Comparison of ENCODE assay signal across 15 mouse cellular contexts in genomic region chr15:96963735-96964134, GRCm38 (mm10).
A peak's percentile ranks its signal among the peaks of the same experiment; 100 is the strongest.
DNase-seq lines count a peak whose midpoint lies in the region; ATAC-seq and TF ChIP-seq lines count a peak whose summit lies in the region.
"Had no signal": no experiment of that assay in that cellular context is flagged by ENCODE, and none has a peak within 500 bp of the region (broad histone marks: within the 10 kb centered on the region; RNA-seq: fewer than 3 reads in every experiment).

No protein-coding gene starts in this region.

- ATAC-seq in hindbrain, embryonic 14.5 days (ENCODE audit: low FRiP score) = no peak
- no peak for ATAC-seq in hindbrain, postnatal 0 days
- ATAC-seq: activated CD4-positive, CD25-positive, alpha-beta regulatory T cell, adult 4 months; forebrain, embryonic 14.5 days had no signal

- H3K27ac ChIP-seq in gastrocnemius, adult 2 months = 0 out of 2 replicates have a peak overlapping the region, but pooled peaks have one; percentile 28
- H3K27ac ChIP-seq in hindbrain, embryonic 14.5 days = no peak overlapping the region
- no peak overlapping the region for H3K27ac ChIP-seq in hindbrain, postnatal 0 days
- peak overlapping the region; percentile 62 for H3K27ac ChIP-seq in embryonic facial prominence, embryonic 10.5 days (replicated peaks)
- H3K27ac ChIP-seq: hindbrain, embryonic 13.5 days had no signal

- 71% methylated on average over 10 of the region's 10 CpGs for WGBS in hindbrain, embryonic 14.5 days
- WGBS in hindbrain, postnatal 0 days = 66% methylated on average over 10 of the region's 10 CpGs
- WGBS in embryonic facial prominence, embryonic 10.5 days = 48% methylated on average over 10 of the region's 10 CpGs

- H3K4me3 ChIP-seq in gastrocnemius, adult 2 months = peak overlapping the region; percentile 56
- H3K4me3 ChIP-seq in hindbrain, embryonic 14.5 days (replicated peaks; ENCODE audit: low read length) = no peak overlapping the region
- H3K4me3 ChIP-seq in hindbrain, postnatal 0 days (ENCODE audit: low read length) = no peak overlapping the region
- no peak overlapping the region; the same call in 1 of the 2 replicates for H3K4me3 ChIP-seq in embryonic facial prominence, embryonic 10.5 days
- H3K4me3 ChIP-seq: hindbrain, embryonic 13.5 days had no signal

- H3K4me1 ChIP-seq in hindbrain, embryonic 14.5 days (replicated peaks; ENCODE audit: control insufficient read depth, insufficient read depth, low read length) = no peaks in the 10 kb centered on the region; the same call in 1 of the 2 replicates
- no peaks in the 10 kb centered on the region for H3K4me1 ChIP-seq in hindbrain, postnatal 0 days (ENCODE audit: insufficient read depth, low read length)
- H3K4me1 ChIP-seq in embryonic facial prominence, embryonic 10.5 days = peaks cover 11% of the 10 kb centered on the region
- H3K4me1 ChIP-seq: hindbrain, embryonic 13.5 days had no signal

- no peaks in the 10 kb centered on the region for H3K36me3 ChIP-seq in hindbrain, embryonic 14.5 days (replicated peaks; ENCODE audit: control insufficient read depth, insufficient read depth)
- H3K36me3 ChIP-seq in hindbrain, postnatal 0 days (ENCODE audit: insufficient read depth, low read length) = no peaks in the 10 kb centered on the region
- H3K36me3 ChIP-seq in embryonic facial prominence, embryonic 10.5 days (replicated peaks) = no peaks in the 10 kb centered on the region
- H3K36me3 ChIP-seq: hindbrain, embryonic 13.5 days had no signal

- no peaks in the 10 kb centered on the region for H3K27me3 ChIP-seq in hindbrain, embryonic 14.5 days (ENCODE audit: control insufficient read depth, insufficient read depth, low read length)
- no peaks in the 10 kb centered on the region for H3K27me3 ChIP-seq in hindbrain, postnatal 0 days (ENCODE audit: insufficient read depth, low read length)
- H3K27me3 ChIP-seq in embryonic facial prominence, embryonic 10.5 days (replicated peaks; ENCODE audit: low read depth, poor library complexity, severe bottlenecking) = no peaks in the 10 kb centered on the region
- H3K27me3 ChIP-seq: hindbrain, embryonic 13.5 days had no signal

- no peak overlapping the region for H3K9ac ChIP-seq in hindbrain, embryonic 14.5 days
- no peak overlapping the region for H3K9ac ChIP-seq in hindbrain, postnatal 0 days (replicated peaks; ENCODE audit: low read length)
- H3K9ac ChIP-seq: hindbrain, embryonic 13.5 days had no signal

- intact Hi-C loops in gastrocnemius, adult 2 months (cut with DNase I) = no loop called here

- H3K9me3 ChIP-seq in hindbrain, embryonic 14.5 days (ENCODE audit: control insufficient read depth, low read length) = 0 out of 2 replicates have a peak, but pooled peaks cover 4% of the 10 kb centered on the region
- H3K9me3 ChIP-seq in hindbrain, postnatal 0 days (ENCODE audit: low read length) = no peaks in the 10 kb centered on the region
- H3K9me3 ChIP-seq in embryonic facial prominence, embryonic 10.5 days = no peaks in the 10 kb centered on the region
- H3K9me3 ChIP-seq: hindbrain, embryonic 13.5 days had no signal

- no peak for TF ChIP-seq CTCF in gastrocnemius, adult 2 months (IDR thresholded peaks at IDR 0.05)
- TF ChIP-seq CTCF in hindbrain, postnatal 0 days (IDR thresholded peaks at IDR 0.05; ENCODE audit: low read depth) = no peak

- no peak for DNase-seq in gastrocnemius, adult 2 months
- no peak for DNase-seq in gastrocnemius, adult 18-20 months (ENCODE audit: low spot score)
- DNase-seq in hindbrain, embryonic 14.5 days (ENCODE audit: low spot score) = no peak
- DNase-seq in hindbrain, postnatal 0 days (ENCODE audit: low spot score) = no peak
- peak; percentile 42 for DNase-seq in embryonic facial prominence, embryonic 10.5 days (ENCODE audit: low spot score)
- peak; percentile 25 for DNase-seq in heart, postnatal 4 days
- no peak for DNase-seq in gastrocnemius, postnatal 25 days
- DNase-seq in c-Kit-positive CD71-positive TER-119-positive erythroid progenitor cells, embryonic 14.5 days (ENCODE audit: low spot score) = no peak
- DNase-seq: cerebellum, postnatal 14 days; gastrocnemius, postnatal 14 days; kidney, adult 11 months; kidney, postnatal 14 days had no signal

- peak overlapping the region; percentile 4; the same call in 1 of the 2 replicates for H3K4me2 ChIP-seq in hindbrain, embryonic 14.5 days (replicated peaks)
- H3K4me2 ChIP-seq in hindbrain, postnatal 0 days (ENCODE audit: low read depth, low read length) = no peak overlapping the region
- H3K4me2 ChIP-seq: hindbrain, embryonic 13.5 days had no signal

Comparison
In these comparisons a context has a peak if more than half of its experiments do, and no peak if none do; other contexts are left out.
1. DNase-seq: peak in embryonic facial prominence, embryonic 10.5 days (single experiment) and heart, postnatal 4 days (single experiment); none in gastrocnemius, adult 2 months (single experiment), gastrocnemius, adult 18-20 months (single experiment), hindbrain, embryonic 14.5 days (single experiment), hindbrain, postnatal 0 days (single experiment), gastrocnemius, postnatal 25 days (single experiment) and c-Kit-positive CD71-positive TER-119-positive erythroid progenitor cells, embryonic 14.5 days (single experiment).
2. H3K27ac ChIP-seq: peak in gastrocnemius, adult 2 months (single experiment) and embryonic facial prominence, embryonic 10.5 days (single experiment); none in hindbrain, embryonic 14.5 days (single experiment) and hindbrain, postnatal 0 days (single experiment).